Mouse (Mus musculus) kidney, adult 8-10 months (tissue): Measurements from ENCODE around the gene Sobp.

ENCODE experiments used
- DNase-seq, 2 experiments: peaks; one replicate each; pipeline ENCODE4 v3.0.0; 2022

Gene Sobp

GRCm38 (mm10) chr10:42987594-42988052 is 186.7 kb downstream of the Sobp start:
- DNase-seq = peak; percentile 28 to 67

GRCm38 (mm10) chr10:42984886-42985285 is 189.4 kb downstream of the Sobp start:
- no peak for DNase-seq

- DNase-seq = no peak
Measured at GRCm38 (mm10) chr10:42980999-42981757, 193.2 kb downstream of the Sobp start.

- no peak for DNase-seq
Measured at GRCm38 (mm10) chr10:42978346-42978745, 196.0 kb downstream of the Sobp start.

- DNase-seq = no peak
Measured at GRCm38 (mm10) chr10:42976577-42976976, 197.8 kb downstream of the Sobp start.

GRCm38 (mm10) chr10:42973537-42973936 is 200.8 kb downstream of the Sobp start:
- no peak for DNase-seq

GRCm38 (mm10) chr10:42972504-42973172 is 201.7 kb downstream of the Sobp start:
- peak; percentile 41 to 73 for DNase-seq

- no peak for DNase-seq
Measured at GRCm38 (mm10) chr10:42968332-42968731, 206.0 kb downstream of the Sobp start.

- DNase-seq = no peak
Measured at GRCm38 (mm10) chr10:42963061-42963460, 211.3 kb downstream of the Sobp start.

GRCm38 (mm10) chr10:42962655-42963054 is 211.7 kb downstream of the Sobp start:
- no peak for DNase-seq

GRCm38 (mm10) chr10:42962181-42962601 is 212.1 kb downstream of the Sobp start:
- DNase-seq = no peak

GRCm38 (mm10) chr10:42961771-42962170 is 212.6 kb downstream of the Sobp start:
- DNase-seq = no peak

- DNase-seq = no peak
Measured at GRCm38 (mm10) chr10:42958686-42959085, 215.6 kb downstream of the Sobp start.

- peak; percentile 36 to 60 for DNase-seq
Measured at GRCm38 (mm10) chr10:42957881-42958651, 216.3 kb downstream of the Sobp start.

GRCm38 (mm10) chr10:42955205-42955604 is 219.1 kb downstream of the Sobp start:
- DNase-seq = no peak

GRCm38 (mm10) chr10:42953601-42954000 is 220.7 kb downstream of the Sobp start:
- DNase-seq = no peak
